Mouse (Mus musculus) heart, embryonic 16.5 days (tissue): ENCODE results near the gene Vmn1r115. TPM values are rescaled to one million over a fixed set of nuclear protein-coding genes. Genes with fewer than 3 reads are reported as not detected.
"Not testable (repeated sequence)": the region's sequence is repeated elsewhere in the genome, so short reads cannot be mapped to it uniquely, and the experiment has no call there.

ENCODE experiments used
- ATAC-seq: fragments of 200-750 bp; cut with Nextera tagmentation; replicated peaks from 2 replicates; pipeline ENCODE4 v1.8.0; 2017; ENCODE audit warnings: moderate number of reproducible peaks; ENCODE audit not compliant: insufficient read depth, low FRiP score; ENCODE audit errors: extremely low read depth
- H3K27ac ChIP-seq: fragments of 300-500 bp; sonication (generic); 2 replicates; pipeline ENCODE4 v1.5.1; 2014; ENCODE audit warnings: mild to moderate bottlenecking, low read length, control low read depth, moderate library complexity
- H3K27me3 ChIP-seq: fragments of 300-500 bp; sonication (generic); 2 replicates; pipeline ENCODE4 v1.6.1; 2014; ENCODE audit warnings: low read length, mixed read lengths; ENCODE audit not compliant: control insufficient read depth, insufficient read depth
- H3K36me3 ChIP-seq: fragments of 300-500 bp; sonication (generic); 2 replicates; pipeline ENCODE4 v1.6.1; 2014; ENCODE audit not compliant: control insufficient read depth, insufficient read depth
- H3K4me1 ChIP-seq: fragments of 300-500 bp; sonication (generic); 2 replicates; pipeline ENCODE4 v1.6.1; 2014; ENCODE audit warnings: low read length, mixed read lengths; ENCODE audit not compliant: control insufficient read depth, insufficient read depth
- H3K4me2 ChIP-seq: fragments of 300-500 bp; sonication (generic); 2 replicates; pipeline ENCODE4 v1.6.1; 2014; ENCODE audit warnings: low read depth, mild to moderate bottlenecking, control low read depth, low read length
- H3K4me3 ChIP-seq: fragments of 300-500 bp; sonication (generic); 2 replicates; pipeline ENCODE4 v1.5.1; 2014; ENCODE audit warnings: mild to moderate bottlenecking, control low read depth, low read length
- H3K9ac ChIP-seq: fragments of 300-500 bp; sonication (generic); 2 replicates; pipeline ENCODE4 v1.6.1; 2014; ENCODE audit warnings: low read length, control low read depth
- H3K9me3 ChIP-seq: fragments of 300-500 bp; sonication (generic); replicated peaks from 2 replicates; pipeline ENCODE4 v1.6.1; 2016; ENCODE audit warnings: low read length; ENCODE audit not compliant: control insufficient read depth
- WGBS: fragments of 180-500 bp; shearing (Covaris S2); extraction: QIAGEN DNeasy Blood & Tissue Kit; methylation state at CpG from one replicate; pipeline ENCODE4 v1.1.7; 2014; 5-methylcytosine and 5-hydroxymethylcytosine counted together
- polyA plus RNA-seq: library from polyadenylated mRNA; unstranded; fragments of >200 nt; fragmentation: Nextera tagmentation; extraction: Ambion mirVana; gene quantifications from 2 replicates; pipeline ENCODE4 v1.2.1, GENCODE M21; 2015

Gene Vmn1r115
- not detected in 2 replicates for polyA plus RNA-seq

GRCm38 (mm10) chr7:20844885-20845284 lies at the start of gene Vmn1r115:
Vmn1r115 (minus strand) TSS chr7:20844985.
- not testable (repeated sequence) for H3K9ac ChIP-seq, H3K4me3 ChIP-seq, ATAC-seq, H3K9me3 ChIP-seq, H3K4me1 ChIP-seq, H3K36me3 ChIP-seq, H3K27ac ChIP-seq, H3K27me3 ChIP-seq, H3K4me2 ChIP-seq
- WGBS = 75% methylated on average over 1 of the region's 3 CpGs

- H3K27me3 ChIP-seq, H3K4me3 ChIP-seq, H3K9ac ChIP-seq, H3K27ac ChIP-seq, H3K4me1 ChIP-seq, H3K36me3 ChIP-seq, H3K4me2 ChIP-seq, H3K9me3 ChIP-seq, ATAC-seq: not testable (repeated sequence)
- no CpG with 5 or more reads among the region's 2 CpGs for WGBS
Measured at GRCm38 (mm10) chr7:20884021-20884420, 39.2 kb upstream of the Vmn1r115 start, which contains the start of gene Vmn1r117. Vmn1r117 (minus strand) TSS chr7:20884121.

DNA sequence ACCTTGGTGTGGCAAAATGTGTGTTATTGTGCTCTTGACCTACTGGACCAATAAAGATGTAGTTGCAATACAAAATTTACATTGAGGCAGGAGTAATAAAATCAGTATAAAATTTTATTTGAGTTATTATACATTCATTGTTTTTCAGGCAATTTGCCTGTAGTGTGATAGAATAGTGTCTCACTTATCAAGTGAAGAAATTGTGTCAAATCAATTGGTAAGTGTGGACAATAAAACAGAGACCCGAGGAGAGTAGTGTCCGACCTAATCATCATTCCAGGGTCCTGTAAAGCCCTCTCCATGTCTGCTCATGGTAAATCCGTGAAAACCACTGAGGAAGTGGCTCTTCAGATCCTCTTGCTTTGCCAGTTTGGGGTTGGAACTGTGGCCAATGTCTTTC lies 27.2 kb upstream of the Vmn1r115 start, which contains the start of gene Vmn1r116:
TSS of gene Vmn1r116 (plus strand) at position 301 of the 400 bp plus-strand sequence.
- H3K27me3 ChIP-seq, H3K4me1 ChIP-seq: not testable (repeated sequence)
- WGBS = 51% methylated on average over 3 of the region's 3 CpGs

DNA sequence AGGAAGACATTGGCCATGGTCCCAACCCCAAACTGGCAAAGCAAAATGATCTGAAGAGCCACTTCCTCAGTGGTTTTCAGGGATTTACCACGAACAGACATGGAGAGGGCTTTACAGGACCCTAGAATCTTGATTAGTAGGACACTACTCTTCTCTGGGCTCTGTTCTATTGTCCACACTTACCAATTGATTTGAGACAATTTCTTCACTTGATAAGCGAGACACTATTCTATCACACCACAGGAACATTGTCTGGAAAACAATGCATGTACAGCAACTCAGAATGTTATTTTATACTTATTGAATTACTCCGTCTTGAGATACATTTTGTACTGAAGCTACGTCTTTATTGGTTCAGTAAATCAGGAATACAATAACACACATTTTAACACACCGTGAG lies 32.7 kb downstream of the Vmn1r115 start, which contains the start of gene Vmn1r114:
TSS of gene Vmn1r114 (minus strand) at position 101 of the 400 bp plus-strand sequence.
- not testable (repeated sequence) for H3K27ac ChIP-seq, H3K9me3 ChIP-seq, H3K4me3 ChIP-seq, H3K36me3 ChIP-seq, H3K4me2 ChIP-seq, H3K4me1 ChIP-seq, H3K27me3 ChIP-seq, ATAC-seq, H3K9ac ChIP-seq
- no CpG with 5 or more reads among the region's 5 CpGs for WGBS

More for the DNA sequence above, 27.2 kb upstream of the Vmn1r115 start, which contains the start of gene Vmn1r116:
- not testable (repeated sequence) for H3K9ac ChIP-seq, H3K4me2 ChIP-seq, H3K36me3 ChIP-seq, H3K4me3 ChIP-seq, H3K9me3 ChIP-seq, ATAC-seq, H3K27ac ChIP-seq

Other genes with a start within 250 kb of the Vmn1r115 start
- not detected in 2 replicates for gene Gm4513, start 246.0 kb downstream of the Vmn1r115 start, polyA plus RNA-seq
- not detected in 2 replicates for gene Vmn1r107, start 176.1 kb downstream of the Vmn1r115 start, polyA plus RNA-seq
- not detected in 2 replicates for gene Vmn1r111, start 141.8 kb downstream of the Vmn1r115 start, polyA plus RNA-seq
- not detected in 2 replicates for gene Gm10668, start 114.4 kb downstream of the Vmn1r115 start, polyA plus RNA-seq
- gene Vmn1r112, start 73.8 kb downstream of the Vmn1r115 start, polyA plus RNA-seq = not detected in 2 replicates
- gene Vmn1r113, start 57.7 kb downstream of the Vmn1r115 start, polyA plus RNA-seq = not detected in 2 replicates
- gene Vmn1r114, start 32.8 kb downstream of the Vmn1r115 start, polyA plus RNA-seq = not detected in 2 replicates
- gene Vmn1r116, start 27.3 kb upstream of the Vmn1r115 start, polyA plus RNA-seq = not detected in 2 replicates
- not detected in 2 replicates for gene Vmn1r117, start 39.1 kb upstream of the Vmn1r115 start, polyA plus RNA-seq
- not detected in 2 replicates for gene Vmn1r118, start 67.4 kb upstream of the Vmn1r115 start, polyA plus RNA-seq
- not detected in 2 replicates for gene Vmn1r119, start 167.5 kb upstream of the Vmn1r115 start, polyA plus RNA-seq
- not detected in 2 replicates for gene Vmn1r120, start 208.8 kb upstream of the Vmn1r115 start, polyA plus RNA-seq